Mouse (Mus musculus) midbrain, embryonic 11.5 days (tissue): ENCODE measurements at regions not wholly inside any gene's neighbourhood (a gene's known extent, or its start where the extent isn't known, plus 50 kb on each side); places are given as distances from the start of the nearest gene placed in this dataset.

Source experiments
- ATAC-seq: fragments of 200-750 bp; cut with Nextera tagmentation; 2 replicates; pipeline ENCODE4 v1.8.0; 2017; ENCODE audit warnings: moderate TSS enrichment, moderate library complexity; ENCODE audit not compliant: low FRiP score
- DNase-seq: peaks from one replicate; pipeline ENCODE4 v3.0.0; 2015; ENCODE audit warnings: low spot score; ENCODE audit errors: missing footprints
- H3K27ac ChIP-seq: fragments of 300-500 bp; sonication (generic); 2 replicates; pipeline ENCODE4 v1.5.1; 2014; ENCODE audit warnings: low read depth, low read length
- H3K27me3 ChIP-seq: fragments of 300-500 bp; sonication (generic); 2 replicates; pipeline ENCODE4 v1.6.1; 2014; ENCODE audit warnings: mild to moderate bottlenecking, low read length, moderate library complexity, mixed read lengths; ENCODE audit not compliant: control insufficient read depth, insufficient read depth
- H3K36me3 ChIP-seq: fragments of 300-500 bp; sonication (generic); 2 replicates; pipeline ENCODE4 v1.6.1; 2014; ENCODE audit warnings: mild to moderate bottlenecking, low read length, moderate library complexity, mixed read lengths; ENCODE audit not compliant: control insufficient read depth, insufficient read depth
- H3K4me1 ChIP-seq: fragments of 300-500 bp; sonication (generic); 2 replicates; pipeline ENCODE4 v1.6.1; 2014; ENCODE audit warnings: low read length; ENCODE audit not compliant: control insufficient read depth, insufficient read depth
- H3K4me2 ChIP-seq: fragments of 300-500 bp; sonication (generic); 2 replicates; pipeline ENCODE4 v1.6.1; 2014; ENCODE audit warnings: mild to moderate bottlenecking, moderate library complexity
- H3K4me3 ChIP-seq: fragments of 300-500 bp; sonication (generic); 2 replicates; pipeline ENCODE4 v1.5.1; 2014; ENCODE audit warnings: low read depth, low read length
- H3K9ac ChIP-seq: fragments of 300-500 bp; sonication (generic); 2 replicates; pipeline ENCODE4 v1.6.1; 2014; ENCODE audit warnings: low read length
- H3K9me3 ChIP-seq: fragments of 300-500 bp; sonication (generic); 2 replicates; pipeline ENCODE4 v1.6.1; 2016; ENCODE audit warnings: low read length; ENCODE audit not compliant: control insufficient read depth
- WGBS: fragments of 180-500 bp; shearing (Covaris S2); extraction: QIAGEN DNeasy Blood & Tissue Kit; methylation state at CpG from one replicate; pipeline ENCODE4 v1.1.7; 2014; 5-methylcytosine and 5-hydroxymethylcytosine counted together

- no peak overlapping the region for H3K4me2 ChIP-seq
- WGBS: 89% methylated on average over 4 of the region's 4 CpGs
These were observed 133.2 kb upstream of the Map3k1 start for GRCm38 (mm10) chr13:111941946-111942345.

GRCm38 (mm10) chr13:111943392-111944088 is 134.7 kb upstream of the Map3k1 start:
- Histone ChIP-seq H3K9ac (no peak overlapping the region), H3K27ac (no peak overlapping the region), H3K4me3 (no peak overlapping the region), H3K4me2 (no peak overlapping the region), H3K36me3 (no peaks in the 10 kb centered on the region), H3K4me1 (no peaks in the 10 kb centered on the region), H3K9me3 (no peaks in the 10 kb centered on the region), H3K27me3 (no peaks in the 10 kb centered on the region)
- ATAC-seq: no peak
- no peak for DNase-seq
- WGBS: 70% methylated on average over 15 of the region's 15 CpGs

More at GRCm38 (mm10) chr13:111941946-111942345, 133.2 kb upstream of the Map3k1 start:
- ATAC-seq (no peak), DNase-seq (no peak)
- no peak overlapping the region for H3K4me3 ChIP-seq
- no peak overlapping the region for H3K9ac ChIP-seq
- no peaks in the 10 kb centered on the region for H3K4me1 ChIP-seq
- H3K27ac ChIP-seq: no peak overlapping the region
- H3K27me3 ChIP-seq: no peaks in the 10 kb centered on the region
- H3K36me3 ChIP-seq: no peaks in the 10 kb centered on the region
- H3K9me3 ChIP-seq: no peaks in the 10 kb centered on the region

GRCm38 (mm10) chr13:111944089-111944406 is 135.3 kb upstream of the Map3k1 start:
- ATAC-seq (no peak), DNase-seq (no peak)
- Histone ChIP-seq H3K4me2 (no peak overlapping the region), H3K27ac (no peak overlapping the region), H3K4me3 (no peak overlapping the region), H3K9ac (no peak overlapping the region), H3K4me1 (no peaks in the 10 kb centered on the region), H3K36me3 (no peaks in the 10 kb centered on the region), H3K9me3 (no peaks in the 10 kb centered on the region), H3K27me3 (no peaks in the 10 kb centered on the region)
- 10% methylated on average over 5 of the region's 5 CpGs for WGBS

DNA sequence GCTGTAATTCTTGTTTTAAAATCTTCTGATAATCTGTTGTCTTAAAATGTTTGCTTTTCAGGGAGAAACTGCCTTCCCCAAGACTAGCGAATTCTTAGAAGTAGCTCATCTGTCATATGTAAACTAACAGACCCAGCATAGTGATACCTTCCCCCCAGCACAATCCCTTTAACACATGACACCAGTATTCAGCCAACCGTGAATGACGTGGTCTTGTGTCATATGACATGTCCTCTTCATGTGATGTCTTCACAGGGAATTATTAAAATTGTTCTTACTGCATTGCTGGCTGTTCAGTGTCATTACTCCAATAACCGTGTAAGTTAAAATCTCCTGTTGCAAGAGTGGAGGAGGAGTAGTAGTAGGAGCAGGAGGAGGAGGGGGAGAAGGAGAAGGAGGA is 137.5 kb upstream of the Map3k1 start:
- Histone ChIP-seq H3K4me3 (no peak overlapping the region), H3K27ac (no peak overlapping the region), H3K9ac (no peak overlapping the region), H3K27me3 (no peaks in the 10 kb centered on the region), H3K4me1 (no peaks in the 10 kb centered on the region), H3K36me3 (no peaks in the 10 kb centered on the region), H3K4me2 (no peak overlapping the region), H3K9me3 (no peaks in the 10 kb centered on the region)
- 85% methylated on average over 4 of the region's 4 CpGs for WGBS
- DNase-seq: no peak
- ATAC-seq: no peak

DNA sequence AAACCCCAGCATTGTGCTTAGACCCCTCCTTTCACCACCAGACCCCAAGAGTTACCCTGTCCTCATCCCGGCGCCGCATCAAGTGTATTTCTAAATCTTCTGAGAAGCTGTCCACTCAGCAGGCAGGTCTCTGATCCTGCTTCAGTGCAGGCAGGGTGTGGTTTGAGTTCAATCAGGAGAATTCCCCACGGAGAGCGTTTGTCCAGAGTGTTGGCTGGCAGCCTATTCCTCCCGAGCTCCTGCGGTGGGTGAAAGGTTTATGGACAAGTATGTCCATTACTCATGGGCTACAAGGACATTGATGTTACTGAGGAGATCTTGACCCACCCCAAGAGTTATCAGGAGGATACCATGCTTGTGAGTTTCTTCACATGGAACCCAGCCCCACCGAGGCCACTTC is 138.0 kb upstream of the Map3k1 start:
- Histone ChIP-seq H3K4me2 (no peak overlapping the region), H3K9ac (no peak overlapping the region), H3K4me1 (no peaks in the 10 kb centered on the region), H3K4me3 (no peak overlapping the region), H3K9me3 (no peaks in the 10 kb centered on the region), H3K36me3 (no peaks in the 10 kb centered on the region), H3K27me3 (no peaks in the 10 kb centered on the region), H3K27ac (no peak overlapping the region)
- DNase-seq: no peak
- no peak for ATAC-seq
- WGBS: 89% methylated on average over 8 of the region's 8 CpGs

GRCm38 (mm10) chr13:111948395-111948794 is 139.6 kb upstream of the Map3k1 start:
- Histone ChIP-seq H3K27ac (no peak overlapping the region), H3K4me1 (no peaks in the 10 kb centered on the region), H3K9ac (no peak overlapping the region), H3K4me3 (no peak overlapping the region), H3K36me3 (no peaks in the 10 kb centered on the region), H3K27me3 (no peaks in the 10 kb centered on the region), H3K9me3 (no peaks in the 10 kb centered on the region), H3K4me2 (no peak overlapping the region)
- 88% methylated on average over 3 of the region's 3 CpGs for WGBS
- DNase-seq (no peak), ATAC-seq (no peak)

DNA sequence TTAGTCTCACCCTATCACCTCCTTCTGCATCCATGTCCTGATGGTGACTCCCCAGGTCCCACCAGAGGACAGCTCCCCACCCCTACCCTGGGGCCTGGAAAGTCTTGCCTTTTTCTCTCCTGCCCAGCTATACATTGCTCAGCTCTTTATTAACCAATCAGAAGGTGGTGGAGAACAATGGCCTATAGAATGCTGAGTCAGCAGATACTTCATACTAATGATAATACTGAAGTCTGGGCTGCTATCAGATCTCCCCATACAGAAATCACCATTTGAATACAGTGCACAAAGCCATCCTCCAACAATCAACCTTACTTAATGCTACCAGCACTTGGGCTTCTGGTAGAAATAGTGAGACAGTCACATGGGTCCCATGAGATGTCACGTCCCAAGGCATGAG is 141.2 kb upstream of the Map3k1 start:
- Histone ChIP-seq H3K27ac (no peak overlapping the region), H3K36me3 (no peaks in the 10 kb centered on the region), H3K4me1 (no peaks in the 10 kb centered on the region), H3K9me3 (no peaks in the 10 kb centered on the region), H3K4me2 (no peak overlapping the region), H3K27me3 (no peaks in the 10 kb centered on the region), H3K4me3 (no peak overlapping the region), H3K9ac (no peak overlapping the region)
- 79% methylated on average over 1 of the region's 1 CpGs for WGBS
- DNase-seq (no peak), ATAC-seq (no peak)

GRCm38 (mm10) chr13:111953860-111954519 is 145.2 kb upstream of the Map3k1 start:
- no peak overlapping the region for H3K4me3 ChIP-seq
- no peaks in the 10 kb centered on the region for H3K9me3 ChIP-seq
- no peak for ATAC-seq
- no peak overlapping the region for H3K27ac ChIP-seq
- H3K27me3 ChIP-seq: no peaks in the 10 kb centered on the region
- H3K4me2 ChIP-seq: no peak overlapping the region
- H3K36me3 ChIP-seq: no peaks in the 10 kb centered on the region
- no peaks in the 10 kb centered on the region for H3K4me1 ChIP-seq
- DNase-seq: no peak
- WGBS: 63% methylated on average over 8 of the region's 8 CpGs
- no peak overlapping the region for H3K9ac ChIP-seq

- H3K36me3 ChIP-seq: no peaks in the 10 kb centered on the region
- 21% methylated on average over 6 of the region's 6 CpGs for WGBS
- no peaks in the 10 kb centered on the region for H3K4me1 ChIP-seq
- ATAC-seq: no peak
- no peak for DNase-seq
- H3K27ac ChIP-seq: no peak overlapping the region
- H3K4me2 ChIP-seq: no peak overlapping the region
- H3K4me3 ChIP-seq: no peak overlapping the region
- H3K27me3 ChIP-seq: no peaks in the 10 kb centered on the region
- no peak overlapping the region for H3K9ac ChIP-seq
- H3K9me3 ChIP-seq: no peaks in the 10 kb centered on the region
These were observed 145.7 kb upstream of the Map3k1 start for GRCm38 (mm10) chr13:111954520-111954884.
